Mouse (Mus musculus): Measurements from ENCODE around the gene Rnaseh2c. TPM values are rescaled to one million over a fixed set of nuclear protein-coding genes. Genes with fewer than 3 reads are reported as not detected.

Gene Rnaseh2c
- total RNA-seq, 2 experiments from 2014 or later: 42.4 to 53.6 TPM

- no peak for DNase-seq
- intact Hi-C loops (cut with DNase I): no loop called here
- H3K4me3 ChIP-seq: no peak overlapping the region
- H3K27ac ChIP-seq: no peak overlapping the region
- no peak for TF ChIP-seq CTCF (IDR thresholded peaks at IDR 0.05)
These were observed 9.8 kb upstream of the Rnaseh2c start for GRCm38 (mm10) chr19:5591888-5592287.

- no peak for TF ChIP-seq CTCF (IDR thresholded peaks at IDR 0.05)
- Histone ChIP-seq H3K27ac (no peak overlapping the region), H3K4me3 (no peak overlapping the region)
- intact Hi-C loops (cut with DNase I): no loop called here
- no peak for DNase-seq
These were observed 2.4 kb upstream of the Rnaseh2c start for GRCm38 (mm10) chr19:5599224-5599623.

DNA sequence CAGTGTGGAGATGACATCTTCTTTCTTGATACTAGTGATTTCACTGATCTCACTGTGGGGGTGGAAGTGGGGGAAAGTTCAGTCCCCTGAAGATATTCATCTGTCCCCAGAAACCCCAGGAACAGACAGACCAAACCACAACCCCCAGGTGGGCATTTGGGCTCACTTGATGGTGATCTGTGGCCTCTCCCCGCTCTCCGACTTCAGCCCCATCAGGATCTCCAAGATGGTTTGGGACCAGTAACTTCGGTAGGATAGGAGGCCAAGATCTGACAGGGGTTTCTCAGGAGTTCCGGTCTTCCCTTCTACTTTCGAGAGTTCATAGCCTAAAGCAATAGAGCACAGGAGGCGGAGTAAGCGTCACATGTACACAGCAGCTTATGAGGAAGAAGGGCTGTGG is 2.0 kb downstream of the Rnaseh2c start:
- no peak overlapping the region for H3K4me3 ChIP-seq
- TF ChIP-seq CTCF (IDR thresholded peaks at IDR 0.05): no peak
- intact Hi-C loops (cut with DNase I): no loop called here

DNA sequence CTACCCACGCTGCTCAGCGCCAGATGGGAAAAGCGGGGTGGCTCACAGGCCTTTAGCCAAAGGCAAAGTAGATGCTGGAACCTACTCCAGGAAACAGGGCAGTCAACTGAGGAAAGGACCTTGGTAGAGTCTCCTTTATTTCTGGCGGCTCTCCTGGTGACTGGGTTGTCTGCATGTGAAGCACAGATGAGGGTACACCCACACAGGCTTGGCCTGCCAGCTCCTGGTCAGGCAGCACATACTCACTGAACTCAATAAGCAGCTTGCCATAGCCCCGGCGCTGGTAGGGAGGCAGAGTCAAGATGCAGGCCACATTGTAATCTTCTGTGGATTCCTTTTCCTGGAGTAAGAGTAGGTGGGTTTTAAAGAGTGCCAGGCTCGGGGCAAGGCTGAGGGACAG is 3.5 kb downstream of the Rnaseh2c start:
- Histone ChIP-seq H3K4me3 (no peak overlapping the region), H3K27ac (no peak overlapping the region)
- DNase-seq: no peak
- intact Hi-C loops (cut with DNase I): no loop called here
- TF ChIP-seq CTCF (IDR thresholded peaks at IDR 0.05): no peak

More for the DNA sequence above, 2.0 kb downstream of the Rnaseh2c start:
- no peak for DNase-seq
- H3K27ac ChIP-seq: no peak overlapping the region

DNA sequence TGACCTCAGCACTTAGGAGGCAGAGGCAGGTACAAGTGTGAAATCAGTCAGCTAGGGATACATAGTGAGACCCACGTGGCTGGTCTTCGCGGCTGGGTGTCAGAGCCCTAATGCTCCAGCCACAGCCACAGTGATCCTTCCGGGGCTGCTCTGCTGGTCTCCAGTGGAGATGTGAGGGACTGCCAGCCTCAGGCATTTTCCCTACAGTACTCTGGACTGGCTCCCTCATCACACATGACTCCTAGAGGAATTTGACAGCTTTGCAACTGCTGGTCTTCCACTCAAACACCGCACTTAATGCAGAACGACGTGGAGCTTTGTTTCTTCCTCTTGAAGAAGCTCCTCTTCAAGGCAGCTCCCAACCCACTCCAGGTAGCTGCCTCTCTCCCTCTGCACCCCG is 4.5 kb downstream of the Rnaseh2c start:
- no peak overlapping the region for H3K4me3 ChIP-seq
- intact Hi-C loops (cut with DNase I): no loop called here
- DNase-seq: no peak
- no peak overlapping the region for H3K27ac ChIP-seq
- no peak for TF ChIP-seq CTCF (IDR thresholded peaks at IDR 0.05)

DNA sequence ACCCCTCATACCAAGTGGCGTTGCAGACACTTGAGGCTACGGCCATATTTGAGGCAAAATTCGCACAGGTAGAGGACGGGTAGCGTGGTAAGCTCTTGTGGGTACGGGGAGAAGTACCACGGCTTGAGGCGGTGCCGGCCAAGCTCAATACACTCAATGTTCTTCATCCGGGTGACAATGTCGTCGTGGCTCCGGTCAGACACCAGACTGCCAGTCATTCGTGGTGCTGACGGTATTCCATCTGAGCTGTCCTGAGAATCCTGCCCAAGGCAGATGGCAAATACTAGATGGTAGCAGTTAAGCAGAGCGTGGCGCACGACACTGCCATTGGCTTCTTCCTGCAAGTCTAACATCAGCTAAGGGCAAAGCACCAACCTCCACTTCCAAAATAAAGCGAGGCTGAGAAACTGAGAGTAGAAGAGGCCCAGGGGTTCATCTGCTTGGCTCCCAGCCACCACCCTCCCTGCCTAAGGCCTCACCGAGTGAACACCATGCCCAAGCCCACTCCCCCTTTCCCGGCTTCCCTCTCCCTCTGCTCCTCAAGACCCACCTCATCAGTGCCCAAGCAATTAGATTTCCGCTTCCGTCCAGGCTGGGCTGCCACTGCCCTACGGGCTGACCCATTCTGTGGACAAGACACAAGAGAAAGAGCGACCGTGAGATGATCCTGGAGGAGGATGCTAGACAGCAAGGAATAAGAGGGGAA is 6.2 kb downstream of the Rnaseh2c start:
- TF ChIP-seq CTCF (IDR thresholded peaks at IDR 0.05): no peak
- no peak for DNase-seq
- intact Hi-C loops (cut with DNase I): no loop called here
- Histone ChIP-seq H3K27ac (no peak overlapping the region), H3K4me3 (no peak overlapping the region)

DNA sequence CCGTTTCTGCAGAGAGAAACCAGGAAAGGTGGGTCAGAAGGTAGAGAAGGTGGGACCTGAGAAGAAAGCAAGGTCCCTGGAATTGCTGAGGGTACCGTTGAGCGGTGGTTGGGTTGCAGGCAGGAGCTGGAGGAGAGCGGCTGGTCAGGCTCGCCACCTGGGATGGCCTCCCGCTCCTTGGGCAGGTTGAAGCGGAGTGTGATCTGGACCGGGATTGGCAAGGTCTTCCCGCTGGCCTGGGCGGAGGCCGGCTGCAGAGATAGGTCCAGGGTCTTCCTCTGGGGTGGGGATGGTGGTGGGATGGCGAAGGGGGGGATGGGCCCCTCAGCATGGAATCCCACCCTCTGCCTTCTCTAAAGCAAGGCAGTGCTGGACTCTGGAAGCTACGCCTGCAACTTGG is 7.0 kb downstream of the Rnaseh2c start:
- DNase-seq: peak; percentile 30
- intact Hi-C loops (cut with DNase I): no loop called here
- Histone ChIP-seq H3K27ac (peak overlapping the region; percentile 100; the same call in 1 of the 2 replicates), H3K4me3 (peak overlapping the region; percentile 93)
- no peak for TF ChIP-seq CTCF (IDR thresholded peaks at IDR 0.05)

- DNase-seq: no peak
- TF ChIP-seq CTCF (IDR thresholded peaks at IDR 0.05): no peak
- intact Hi-C loops (cut with DNase I): no loop called here
These were observed 7.5 kb downstream of the Rnaseh2c start for GRCm38 (mm10) chr19:5609171-5609546.

DNA sequence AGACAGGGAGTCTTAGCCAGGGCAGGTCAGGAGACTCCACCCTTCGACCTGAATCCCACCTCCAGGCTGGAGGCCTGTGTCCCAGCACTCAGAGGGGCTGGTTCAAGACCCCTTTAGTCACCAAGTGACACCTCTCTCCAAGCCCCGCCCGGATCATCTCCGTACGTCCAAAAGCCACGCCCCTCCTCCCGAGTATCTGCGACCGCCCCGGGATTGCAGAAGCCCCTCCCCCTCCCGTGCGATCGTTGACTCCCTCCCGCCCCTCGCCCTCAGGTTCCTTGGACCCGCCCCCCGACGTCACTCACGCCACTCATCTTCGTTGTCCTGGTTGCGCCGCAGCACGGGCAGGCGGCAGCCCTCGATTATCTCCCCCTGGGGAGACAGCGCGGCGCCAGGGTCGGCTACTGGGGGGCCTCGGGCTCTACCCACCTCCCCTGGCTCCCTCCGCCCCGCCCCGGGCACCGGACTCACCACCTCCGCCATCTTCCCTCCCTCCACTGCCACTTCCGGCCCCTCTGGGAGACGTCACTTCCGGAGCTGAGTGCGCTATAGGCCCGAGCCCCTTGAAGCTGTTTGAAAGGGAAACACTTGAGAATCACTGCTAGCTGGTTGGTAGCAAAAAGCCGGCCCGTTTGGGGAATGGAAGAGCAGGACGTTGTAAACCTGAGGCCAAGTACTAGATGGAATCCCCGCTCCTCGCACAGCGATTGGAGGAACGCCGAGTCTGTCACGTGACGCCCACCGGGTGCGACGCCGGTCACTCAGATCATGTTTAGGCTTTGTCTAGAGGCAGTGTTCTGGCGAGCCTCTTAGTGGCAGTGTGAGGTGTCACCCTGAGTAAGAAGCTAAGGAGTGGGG is 8.1 kb downstream of the Rnaseh2c start, which contains the start of gene Kat5:
Kat5 (minus strand) TSS at position 691 of the 858 bp plus-strand sequence.
- DNase-seq: peak; percentile 94
- H3K27ac ChIP-seq: peak within 1 kb of the TSS; percentile 100
- H3K4me3 ChIP-seq: peak within 1 kb of the TSS; percentile 93
- TF ChIP-seq CTCF (IDR thresholded peaks at IDR 0.05): peak; percentile 12; the same call in 1 of the 2 replicates
- intact Hi-C loops (cut with DNase I): loop anchor here (2.0 kb wide), 1 partner anchor 79 kb away; the partner anchor contains the start of genes Map3k11 and Pcnx3

More at GRCm38 (mm10) chr19:5609171-5609546, 7.5 kb downstream of the Rnaseh2c start:
- Histone ChIP-seq H3K27ac (peak overlapping the region; percentile 100), H3K4me3 (peak overlapping the region; percentile 93)

- Histone ChIP-seq H3K4me3 (no peak overlapping the region), H3K27ac (no peak overlapping the region)
- intact Hi-C loops (cut with DNase I): loop anchor here (2.0 kb wide), 1 partner anchor 77 kb away; the partner anchor contains the start of genes Map3k11 and Pcnx3
- DNase-seq: no peak
- TF ChIP-seq CTCF (IDR thresholded peaks at IDR 0.05): no peak
These were observed 10.3 kb downstream of the Rnaseh2c start for GRCm38 (mm10) chr19:5611973-5612372.

DNA sequence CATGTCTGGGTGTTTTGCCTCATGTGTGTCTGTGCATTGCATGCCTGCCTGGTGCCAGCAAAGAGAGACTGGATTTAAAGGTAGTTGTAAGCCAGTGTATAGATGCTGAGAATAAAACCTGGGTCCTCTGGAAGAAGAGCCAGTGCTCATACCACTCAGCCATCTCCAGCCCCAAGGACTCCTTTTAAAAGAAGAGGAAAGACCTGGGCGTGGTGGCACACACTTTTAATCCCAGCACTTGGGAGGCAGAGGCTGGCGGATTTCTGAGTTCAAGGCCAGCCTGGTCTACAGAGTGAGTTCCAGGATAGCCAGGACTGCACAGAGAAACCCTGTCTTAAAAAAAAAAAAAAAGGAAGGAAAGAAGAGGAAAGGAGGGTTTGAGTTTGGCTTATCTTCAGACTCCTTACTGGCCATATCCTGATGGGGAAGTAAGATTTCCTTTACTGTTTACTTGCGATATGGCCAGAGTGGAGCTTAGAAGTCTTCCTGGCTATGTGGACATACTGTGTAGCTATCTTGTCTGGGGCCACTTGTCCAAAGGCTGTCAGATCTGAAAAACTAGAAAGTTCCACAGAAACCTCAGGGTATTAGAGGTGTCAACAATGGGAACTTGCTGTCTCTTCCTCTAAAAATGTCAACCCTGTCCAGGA is 11.2 kb downstream of the Rnaseh2c start:
- TF ChIP-seq CTCF (IDR thresholded peaks at IDR 0.05): no peak
- intact Hi-C loops (cut with DNase I): no loop called here
- Histone ChIP-seq H3K27ac (no peak overlapping the region), H3K4me3 (no peak overlapping the region)
- no peak for DNase-seq

DNA sequence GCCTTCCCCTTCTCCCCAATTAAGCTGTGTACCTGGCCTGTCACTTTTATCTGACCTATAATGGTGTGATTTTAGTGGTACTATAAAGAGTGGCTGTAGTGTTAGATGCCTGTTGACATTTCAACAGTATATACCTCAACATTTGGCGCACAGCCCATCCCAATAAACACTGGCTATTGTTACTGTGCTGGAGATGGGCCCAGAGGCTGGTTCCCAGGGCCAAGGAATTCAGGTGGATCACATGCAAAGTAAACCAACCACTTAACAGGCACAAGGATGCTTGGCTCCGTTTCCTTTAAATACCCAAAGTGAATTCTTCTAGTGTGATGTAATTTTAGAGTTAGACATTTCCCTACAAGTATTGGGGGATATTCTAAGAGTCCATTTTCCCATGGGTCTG is 13.3 kb downstream of the Rnaseh2c start:
- Histone ChIP-seq H3K27ac (no peak overlapping the region), H3K4me3 (no peak overlapping the region)
- intact Hi-C loops (cut with DNase I): loop anchor here (5.0 kb wide), 1 partner anchor 603 kb away; no protein-coding TSS in a partner anchor
- TF ChIP-seq CTCF (IDR thresholded peaks at IDR 0.05): no peak
- no peak for DNase-seq
